Mouse (Mus musculus) mouse embryonic stem cell (cell line): ENCODE results near the gene Chfr.

Source experiments
- in situ Hi-C, 2 experiments: fragments of 300-500 bp; cut with MboI; formaldehyde crosslinking; loops; 1 replicate in 1 of 2; 3 replicates in 1 of 2; pipeline ENCODE4 v1.14.3; 2019 to 2020; ENCODE audit warnings: low sequenced_read_pairs in 2 of 2, low pct_unique_long_range_greater_than_20kb in 1 of 2, mixed read lengths in 1 of 2; ENCODE audit not compliant: unreplicated experiment in 1 of 2

Chfr gene

DNA sequence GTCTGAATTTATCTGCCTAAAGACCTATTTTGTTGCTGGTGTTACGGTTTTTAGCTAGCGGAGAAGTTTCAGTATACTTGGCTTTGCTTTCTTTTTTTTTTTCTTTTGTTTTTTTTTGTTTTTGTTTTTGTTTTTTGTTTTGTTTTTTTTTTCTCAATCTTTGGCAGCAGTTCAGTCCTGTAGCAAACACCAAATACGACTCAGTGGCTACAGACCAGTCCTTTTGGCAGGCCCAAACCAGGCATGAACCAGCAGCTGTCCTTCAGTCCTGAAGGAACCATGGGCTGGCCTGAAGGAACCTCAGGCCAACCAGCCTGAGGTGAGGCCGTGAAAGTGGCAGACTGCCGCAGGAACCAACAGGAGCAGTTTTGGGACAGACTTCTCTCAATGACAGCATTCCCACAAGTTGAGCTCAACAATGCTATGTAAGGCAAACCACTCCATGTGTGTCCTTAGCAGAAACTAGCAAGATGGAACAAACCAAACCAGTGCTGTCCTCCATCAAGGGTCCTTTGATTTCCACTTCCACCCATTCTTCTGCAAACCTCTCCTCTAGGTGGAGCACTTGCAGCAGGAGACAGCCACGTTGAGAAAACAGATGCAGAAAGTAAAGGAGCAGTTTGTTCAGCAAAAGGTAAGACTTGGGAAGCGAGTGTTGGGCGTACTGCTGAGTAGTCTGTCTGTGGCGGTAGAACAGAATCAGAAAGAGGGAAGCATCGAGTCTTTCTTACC, 67.7 kb downstream of the Chfr start:
- in situ Hi-C loops, result loop anchor here in 1 of 2 experiments (25.0 kb wide), 1 partner anchor 591 kb away; no protein-coding TSS in a partner anchor

DNA sequence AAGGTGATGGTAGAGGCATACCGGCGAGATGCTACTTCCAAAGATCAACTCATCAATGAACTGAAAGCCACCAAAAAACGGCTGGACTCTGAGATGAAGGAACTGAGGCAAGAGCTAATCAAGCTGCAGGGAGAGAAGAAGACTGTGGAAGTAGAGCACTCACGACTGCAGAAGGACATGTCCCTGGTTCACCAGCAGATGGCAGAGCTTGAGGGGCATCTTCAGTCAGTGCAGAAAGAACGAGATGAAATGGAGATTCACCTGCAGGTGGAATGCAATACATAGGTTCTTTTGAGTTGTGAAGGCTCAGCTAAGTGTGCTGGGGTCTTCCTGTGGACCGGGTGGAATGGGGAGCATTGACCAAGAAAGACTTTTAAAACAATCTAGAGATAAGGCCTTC, 69.1 kb downstream of the Chfr start:
- in situ Hi-C loops, result loop anchor here in 1 of 2 experiments (25.0 kb wide), 1 partner anchor 592 kb away; no protein-coding TSS in a partner anchor

GRCm38 (mm10) chr5:110211312-110211711, 75.7 kb downstream of the Chfr start:
- in situ Hi-C loops, result loop anchor here in 1 of 2 experiments (25.0 kb wide), 1 partner anchor 599 kb away; no protein-coding TSS in a partner anchor

- in situ Hi-C loops, result loop anchor here in 1 of 2 experiments (25.0 kb wide), 1 partner anchor 604 kb away; no protein-coding TSS in a partner anchor
Observed at GRCm38 (mm10) chr5:110216780-110217179, 81.1 kb downstream of the Chfr start.

GRCm38 (mm10) chr5:110220331-110220730, 84.7 kb downstream of the Chfr start:
- in situ Hi-C loops, result loop anchor here in 1 of 2 experiments (25.0 kb wide), 1 partner anchor 608 kb away; no protein-coding TSS in a partner anchor
